Mouse (Mus musculus) E14TG2a.4 (cell line): ENCODE data around the gene Tnpo2.

Source experiments
- CTCF ChIP-seq: conservative IDR thresholded peaks from 2 replicates; pipeline ENCODE4 v1.5.1; 2014; ENCODE audit warnings: low read length
- NANOG ChIP-seq: IDR thresholded peaks from 2 replicates; pipeline ENCODE4 v1.6.1; 2014; ENCODE audit warnings: borderline replicate concordance, low read length, mixed read lengths
- POU5F1 ChIP-seq: IDR thresholded peaks from 2 replicates; pipeline ENCODE4 v1.6.1; 2014; ENCODE audit warnings: low read length, borderline replicate concordance

- TF ChIP-seq CTCF (no peak), NANOG (no peak), POU5F1 (no peak)
These were observed 63.5 kb downstream of the Tnpo2 start for GRCm38 (mm10) chr8:85100076-85100665.
